Mouse (Mus musculus): Measurements from ENCODE around the gene Gm3373. TPM values are rescaled to one million over a fixed set of nuclear protein-coding genes. Genes with fewer than 3 reads are reported as not detected.
"Not testable (repeated sequence)": the region's sequence is repeated elsewhere in the genome, so short reads cannot be mapped to it uniquely, and the experiment has no call there.

The Gm3373 gene
- polyA plus RNA-seq (2014; fragmentation: Nextera tagmentation; extraction: Ambion mirVana), result 1.1 TPM in 1 of 2 replicates, not detected in the other

- not testable (repeated sequence) for H3K27me3 ChIP-seq (ENCODE audit: control insufficient read depth, insufficient read depth, low read length); H3K27ac ChIP-seq (ENCODE audit: low read length); ATAC-seq (ENCODE audit: insufficient number of reproducible peaks, insufficient read depth, low FRiP score, low read depth); H3K36me3 ChIP-seq (ENCODE audit: control insufficient read depth, insufficient read depth, low read length); H3K4me3 ChIP-seq (ENCODE audit: low read depth, low read length); H3K4me1 ChIP-seq (ENCODE audit: control insufficient read depth, insufficient read depth, low read length); H3K9me3 ChIP-seq (ENCODE audit: control insufficient read depth, low read depth, low read length); H3K9ac ChIP-seq (replicated peaks; ENCODE audit: low read depth, low read length); H3K4me2 ChIP-seq (replicated peaks; ENCODE audit: low read depth, low read length)
- no CpG with 5 or more reads among the region's 37 CpGs for WGBS
These were observed at the start of gene Gm3373 for GRCm38 (mm10) chr14:5741477-5741876. Gene Gm3373, minus strand, starts transcription at chr14:5741577.

GRCm38 (mm10) chr14:5687357-5687756, 54.0 kb downstream of the Gm3373 start, which contains the start of gene Gm9603:
Gene Gm9603, minus strand, starts transcription at chr14:5687457.
- H3K4me3 ChIP-seq (ENCODE audit: low read depth, low read length); H3K9me3 ChIP-seq (ENCODE audit: control insufficient read depth, low read depth, low read length); H3K27ac ChIP-seq (ENCODE audit: low read length); H3K27me3 ChIP-seq (ENCODE audit: control insufficient read depth, insufficient read depth, low read length); H3K4me1 ChIP-seq (ENCODE audit: control insufficient read depth, insufficient read depth, low read length); H3K36me3 ChIP-seq (ENCODE audit: control insufficient read depth, insufficient read depth, low read length); H3K4me2 ChIP-seq (replicated peaks; ENCODE audit: low read depth, low read length); H3K9ac ChIP-seq (replicated peaks; ENCODE audit: low read depth, low read length); ATAC-seq (ENCODE audit: insufficient number of reproducible peaks, insufficient read depth, low FRiP score, low read depth): not testable (repeated sequence)
- WGBS, result no CpG with 5 or more reads among the region's 2 CpGs

Other genes with a start within 250 kb of the Gm3373 start
- 0.73 and 1.0 TPM in 2 replicates for gene Gm3488, start 239.9 kb downstream of the Gm3373 start, polyA plus RNA-seq (2014; fragmentation: Nextera tagmentation; extraction: Ambion mirVana)
- gene Gm3532, start 203.1 kb downstream of the Gm3373 start, polyA plus RNA-seq (2014; fragmentation: Nextera tagmentation; extraction: Ambion mirVana), result not detected in 2 replicates
- gene Gm8265, start 108.5 kb downstream of the Gm3373 start, polyA plus RNA-seq (2014; fragmentation: Nextera tagmentation; extraction: Ambion mirVana), result not detected in 2 replicates
- not detected in 2 replicates for gene Gm9603, start 54.1 kb downstream of the Gm3373 start, polyA plus RNA-seq (2014; fragmentation: Nextera tagmentation; extraction: Ambion mirVana)
- gene Gm3383, start 66.4 kb upstream of the Gm3373 start, polyA plus RNA-seq (2014; fragmentation: Nextera tagmentation; extraction: Ambion mirVana), result 2.1 and 3.5 TPM in 2 replicates
- not detected in 2 replicates for gene Gm3424, start 88.8 kb upstream of the Gm3373 start, polyA plus RNA-seq (2014; fragmentation: Nextera tagmentation; extraction: Ambion mirVana)
- 0.67 and 0.95 TPM in 2 replicates for gene Gm8237, start 138.8 kb upstream of the Gm3373 start, polyA plus RNA-seq (2014; fragmentation: Nextera tagmentation; extraction: Ambion mirVana)
- 0.91 and 1.1 TPM in 2 replicates for gene Gm3248, start 220.2 kb upstream of the Gm3373 start, polyA plus RNA-seq (2014; fragmentation: Nextera tagmentation; extraction: Ambion mirVana)
- not detected in 2 replicates for gene Gm3453, start 237.6 kb upstream of the Gm3373 start, polyA plus RNA-seq (2014; fragmentation: Nextera tagmentation; extraction: Ambion mirVana)

Measured in stomach, embryonic 14.5 days (tissue).